21 mouse cellular contexts compared by ENCODE assay signal in genomic region chr12:29175698-29176440, GRCm38 (mm10).
DNase-seq lines count a peak whose midpoint lies in the region; ATAC-seq and TF ChIP-seq lines count a peak whose summit lies in the region.
"Had no signal": no experiment of that assay in that cellular context is flagged by ENCODE, and none has a peak within 500 bp of the region (broad histone marks: within the 10 kb centered on the region; RNA-seq: fewer than 3 reads in every experiment).

No protein-coding gene starts in this region.

- H3K36me3 ChIP-seq in forebrain, embryonic 13.5 days (ENCODE audit: poor library complexity, severe bottlenecking): no peaks in the 10 kb centered on the region
- no peaks in the 10 kb centered on the region for H3K36me3 ChIP-seq in forebrain, postnatal 0 days (ENCODE audit: insufficient read depth)
- no peaks in the 10 kb centered on the region for H3K36me3 ChIP-seq in hindbrain, embryonic 16.5 days (ENCODE audit: control insufficient read depth, insufficient read depth, low read length)
- H3K36me3 ChIP-seq: embryonic facial prominence, embryonic 12.5 days; heart, embryonic 13.5 days; intestine, embryonic 15.5 days; kidney, embryonic 15.5 days; liver, embryonic 12.5 days had no signal

- no peak overlapping the region for H3K4me2 ChIP-seq in forebrain, embryonic 13.5 days
- H3K4me2 ChIP-seq in forebrain, postnatal 0 days (ENCODE audit: low read depth): no peak overlapping the region
- no peak overlapping the region for H3K4me2 ChIP-seq in hindbrain, embryonic 16.5 days (ENCODE audit: low read length)
- H3K4me2 ChIP-seq: embryonic facial prominence, embryonic 12.5 days; heart, embryonic 13.5 days; intestine, embryonic 15.5 days; kidney, embryonic 15.5 days; liver, embryonic 12.5 days had no signal

- ATAC-seq in forebrain, embryonic 13.5 days: no peak
- ATAC-seq in forebrain, postnatal 0 days: no peak
- ATAC-seq in hindbrain, embryonic 16.5 days: 0 out of 2 replicates have a peak, but pooled peaks have one; percentile 10
- ATAC-seq: intestine, embryonic 15.5 days; liver, embryonic 12.5 days had no signal

- H3K9me3 ChIP-seq in forebrain, embryonic 13.5 days (replicated peaks): no peaks in the 10 kb centered on the region
- no peaks in the 10 kb centered on the region for H3K9me3 ChIP-seq in forebrain, postnatal 0 days (ENCODE audit: low read length)
- H3K9me3 ChIP-seq in hindbrain, embryonic 16.5 days (ENCODE audit: control insufficient read depth, low read length): no peaks in the 10 kb centered on the region
- H3K9me3 ChIP-seq: embryonic facial prominence, embryonic 12.5 days; heart, embryonic 13.5 days; intestine, embryonic 15.5 days; kidney, embryonic 15.5 days; liver, embryonic 12.5 days had no signal

- H3K4me3 ChIP-seq in forebrain, embryonic 13.5 days: no peak overlapping the region
- no peak overlapping the region for H3K4me3 ChIP-seq in forebrain, postnatal 0 days (ENCODE audit: low read depth, low read length)
- no peak overlapping the region for H3K4me3 ChIP-seq in hindbrain, embryonic 16.5 days (ENCODE audit: low read length)
- H3K4me3 ChIP-seq: embryonic facial prominence, embryonic 12.5 days; erythroblast, embryonic 14.5 days; heart, embryonic 13.5 days; intestine, embryonic 15.5 days; kidney, embryonic 15.5 days; liver, embryonic 12.5 days; myocyte had no signal

- no peak for DNase-seq in forebrain, postnatal 0 days
- DNase-seq in retina, postnatal 1 day: peak; percentile 63
- DNase-seq in retina, embryonic 14.5 days (ENCODE audit: low spot score): no peak
- DNase-seq in gastrocnemius, adult 18-20 months (ENCODE audit: low spot score): no peak
- no peak for DNase-seq in heart, adult 9 months (ENCODE audit: low spot score in 2 of 2)
- DNase-seq in urinary bladder, postnatal 10 days (ENCODE audit: low spot score): no peak
- DNase-seq: B cell, adult 2 months; cerebellum, postnatal 10 days; heart, adult 11 months; lung, adult 2 months; right cerebral cortex, adult 18-20 months had no signal

- TF ChIP-seq CTCF in forebrain, postnatal 0 days (IDR thresholded peaks at IDR 0.05; ENCODE audit: low read depth): no peak

- H3K9ac ChIP-seq in forebrain, embryonic 13.5 days: no peak overlapping the region
- no peak overlapping the region for H3K9ac ChIP-seq in forebrain, postnatal 0 days
- no peak overlapping the region for H3K9ac ChIP-seq in hindbrain, embryonic 16.5 days (ENCODE audit: low read depth, low read length)
- H3K9ac ChIP-seq: embryonic facial prominence, embryonic 12.5 days; heart, embryonic 13.5 days; intestine, embryonic 15.5 days; kidney, embryonic 15.5 days; liver, embryonic 12.5 days had no signal

- 51% methylated on average over 10 of the region's 10 CpGs for WGBS in forebrain, embryonic 13.5 days
- WGBS in forebrain, postnatal 0 days: 40% methylated on average over 10 of the region's 10 CpGs
- WGBS in hindbrain, embryonic 16.5 days: 59% methylated on average over 10 of the region's 10 CpGs

- peaks cover 27% of the 10 kb centered on the region for H3K4me1 ChIP-seq in forebrain, embryonic 13.5 days
- H3K4me1 ChIP-seq in forebrain, postnatal 0 days (ENCODE audit: insufficient read depth): no peaks in the 10 kb centered on the region
- peaks cover 3% of the 10 kb centered on the region; the same call in 1 of the 2 replicates for H3K4me1 ChIP-seq in hindbrain, embryonic 16.5 days (ENCODE audit: control insufficient read depth, insufficient read depth, low read depth, low read length)
- H3K4me1 ChIP-seq: embryonic facial prominence, embryonic 12.5 days; heart, embryonic 13.5 days; intestine, embryonic 15.5 days; liver, embryonic 12.5 days had no signal

- H3K27ac ChIP-seq in forebrain, embryonic 13.5 days: 0 out of 2 replicates have a peak overlapping the region, but pooled peaks have one; percentile 0
- H3K27ac ChIP-seq in forebrain, postnatal 0 days (ENCODE audit: low read depth, low read length): no peak overlapping the region
- H3K27ac ChIP-seq in hindbrain, embryonic 16.5 days (ENCODE audit: low read depth, low read length): no peak overlapping the region
- H3K27ac ChIP-seq: embryonic facial prominence, embryonic 12.5 days; heart, embryonic 13.5 days; intestine, embryonic 15.5 days; kidney, embryonic 15.5 days; liver, embryonic 12.5 days; stomach, postnatal 0 days had no signal

- H3K27me3 ChIP-seq in forebrain, embryonic 13.5 days: no peaks in the 10 kb centered on the region
- H3K27me3 ChIP-seq in forebrain, postnatal 0 days (ENCODE audit: insufficient read depth, low read length): no peaks in the 10 kb centered on the region
- H3K27me3 ChIP-seq in hindbrain, embryonic 16.5 days (replicated peaks; ENCODE audit: control insufficient read depth, insufficient read depth, low read length): no peaks in the 10 kb centered on the region
- H3K27me3 ChIP-seq: embryonic facial prominence, embryonic 12.5 days; heart, embryonic 13.5 days; intestine, embryonic 15.5 days; kidney, embryonic 15.5 days; liver, embryonic 12.5 days had no signal
